Mouse (Mus musculus): ENCODE measurements around the gene Fgf8.

DNA sequence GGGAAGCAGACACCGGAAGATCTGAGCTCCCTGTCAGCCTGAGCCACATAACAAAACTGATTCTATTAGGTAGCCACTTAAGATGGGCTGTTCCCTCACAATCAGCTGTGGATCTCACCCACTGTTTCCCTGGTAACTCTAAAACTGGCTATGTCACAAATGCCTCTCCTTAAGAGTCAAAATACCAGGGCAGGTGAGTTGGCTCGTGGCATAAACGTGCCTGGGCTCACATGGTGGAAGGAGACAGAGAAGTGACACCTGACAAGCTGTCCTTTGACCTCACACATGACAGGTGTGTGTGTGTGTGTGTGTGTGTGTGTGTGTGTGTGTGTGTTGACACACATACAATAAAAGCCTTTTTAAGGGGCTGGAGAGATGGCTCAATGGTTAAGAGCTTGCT, 44.7 kb upstream of the Fgf8 start:
- TF ChIP-seq POLR2A (IDR thresholded peaks at IDR 0.05; ENCODE audit: low read depth, low read length) = no peak
- no peak for TF ChIP-seq CTCF (IDR thresholded peaks at IDR 0.05; ENCODE audit: extremely low read depth, insufficient read depth, insufficient read length, insufficient replicate concordance)
